Mouse (Mus musculus) CH12.LX (cell line): ENCODE measurements at regions not wholly inside any gene's neighbourhood (a gene's known extent, or its start where the extent isn't known, plus 50 kb on each side); places are given as distances from the start of the nearest gene placed in this dataset.

Experiments
- CTCF ChIP-seq, 2 experiments: IDR thresholded peaks in 1 of 2; conservative IDR thresholded peaks in 1 of 2; 2 replicates each; pipeline ENCODE4 v1.5.1; 2011 to 2012; ENCODE audit warnings: low read depth in 2 of 2, low read length in 2 of 2, improper control_type of control experiment in 1 of 2, inconsistent platforms in 1 of 2, mild to moderate bottlenecking in 1 of 2, moderate library complexity in 1 of 2
- E2F4 ChIP-seq: IDR thresholded peaks from 2 replicates; pipeline ENCODE4 v1.6.1; 2011; ENCODE audit warnings: low read depth, low read length, improper control_type of control experiment; ENCODE audit not compliant: insufficient replicate concordance
- MXI1 ChIP-seq: IDR thresholded peaks from 2 replicates; pipeline ENCODE4 v1.6.1; 2011; ENCODE audit warnings: mild to moderate bottlenecking, low read depth, low read length, improper control_type of control experiment

- TF ChIP-seq CTCF (conservative IDR thresholded peaks at IDR 0.05 in 1 of 2, IDR thresholded peaks at IDR 0.05 in 1 of 2; ENCODE audit: low read depth in 2 of 2, low read length in 2 of 2), result no peak
- no peak for TF ChIP-seq E2F4
- TF ChIP-seq MXI1, result no peak
Measured at GRCm38 (mm10) chr17:84859916-84860315, 69.3 kb upstream of the Lrpprc start.
